Mouse (Mus musculus): ENCODE measurements around the gene Nr2c2ap. TPM values are rescaled to one million over a fixed set of nuclear protein-coding genes. Genes with fewer than 3 reads are reported as not detected.
A peak's percentile ranks its signal among the peaks of the same experiment; 100 is the strongest.

Gene Nr2c2ap
- polyA plus RNA-seq, 1 experiment from 2014 or later, result 32.0 TPM

- Histone ChIP-seq H3K27ac (ENCODE audit: low read length) (no peak overlapping the region), H3K9me3 (ENCODE audit: low read length) (no peaks in the 10 kb centered on the region), H3K27me3 (replicated peaks; ENCODE audit: insufficient read depth, low read length) (peaks cover 19% of the 10 kb centered on the region; the same call in 1 of the 2 replicates), H3K4me3 (ENCODE audit: low read depth, low read length) (no peak overlapping the region), H3K4me1 (ENCODE audit: insufficient read depth, low read depth, low read length) (no peaks in the 10 kb centered on the region), H3K9ac (replicated peaks; ENCODE audit: low read depth) (no peak overlapping the region), H3K4me2 (replicated peaks; ENCODE audit: low read depth, low read length) (no peak overlapping the region), H3K36me3 (ENCODE audit: insufficient read depth, low read length) (no peaks in the 10 kb centered on the region)
- peak; percentile 47 for DNase-seq (ENCODE audit: low spot score)
- TF ChIP-seq CTCF (IDR thresholded peaks at IDR 0.05) (no peak), EP300 (IDR thresholded peaks at IDR 0.05) (no peak)
- WGBS, result 7% methylated on average over 9 of the region's 9 CpGs
- ATAC-seq, result no peak
Observed at GRCm38 (mm10) chr8:70117611-70118010, 13.5 kb upstream of the Nr2c2ap start.

- Histone ChIP-seq H3K27ac (ENCODE audit: low read length) (no peak overlapping the region), H3K4me1 (ENCODE audit: insufficient read depth, low read depth, low read length) (no peaks in the 10 kb centered on the region), H3K9ac (replicated peaks; ENCODE audit: low read depth) (no peak overlapping the region), H3K4me3 (ENCODE audit: low read depth, low read length) (no peak overlapping the region), H3K36me3 (ENCODE audit: insufficient read depth, low read length) (no peaks in the 10 kb centered on the region), H3K27me3 (replicated peaks; ENCODE audit: insufficient read depth, low read length) (peaks cover 10% of the 10 kb centered on the region; the same call in 1 of the 2 replicates), H3K4me2 (replicated peaks; ENCODE audit: low read depth, low read length) (no peak overlapping the region), H3K9me3 (ENCODE audit: low read length) (no peaks in the 10 kb centered on the region)
- no peak for TF ChIP-seq CTCF (IDR thresholded peaks at IDR 0.05)
- no peak for TF ChIP-seq EP300 (IDR thresholded peaks at IDR 0.05)
- WGBS, result 13% methylated on average over 17 of the region's 17 CpGs
- ATAC-seq (no peak), DNase-seq (ENCODE audit: low spot score) (no peak)
Observed at GRCm38 (mm10) chr8:70118726-70119700, 12.1 kb upstream of the Nr2c2ap start.

GRCm38 (mm10) chr8:70120667-70121066 lies 10.5 kb upstream of the Nr2c2ap start, which contains the start of gene Ncan:
Gene Ncan, minus strand, starts transcription at chr8:70120873.
- H3K4me3 ChIP-seq (ENCODE audit: low read depth, low read length), result no peak within 1 kb of the TSS
- no peaks in the 10 kb centered on the region for H3K4me1 ChIP-seq (ENCODE audit: insufficient read depth, low read depth, low read length)
- WGBS, result 2% methylated on average over 19 of the region's 19 CpGs
- no peaks in the 10 kb centered on the region for H3K36me3 ChIP-seq (ENCODE audit: insufficient read depth, low read length)
- H3K27me3 ChIP-seq (replicated peaks; ENCODE audit: insufficient read depth, low read length), result peaks cover 10% of the 10 kb centered on the region; the same call in 1 of the 2 replicates
- H3K4me2 ChIP-seq (replicated peaks; ENCODE audit: low read depth, low read length), result no peak within 1 kb of the TSS
- no peak within 1 kb of the TSS for H3K27ac ChIP-seq (ENCODE audit: low read length)
- peak; percentile 47 for DNase-seq (ENCODE audit: low spot score)
- no peak within 1 kb of the TSS for H3K9ac ChIP-seq (replicated peaks; ENCODE audit: low read depth)
- ATAC-seq, result no peak
- no peaks in the 10 kb centered on the region for H3K9me3 ChIP-seq (ENCODE audit: low read length)
- TF ChIP-seq CTCF (IDR thresholded peaks at IDR 0.05) (no peak), EP300 (IDR thresholded peaks at IDR 0.05) (no peak)

- Histone ChIP-seq H3K4me3 (ENCODE audit: low read depth, low read length) (no peak overlapping the region), H3K9ac (replicated peaks; ENCODE audit: low read depth) (no peak overlapping the region), H3K9me3 (ENCODE audit: low read length) (no peaks in the 10 kb centered on the region), H3K27ac (ENCODE audit: low read length) (no peak overlapping the region), H3K36me3 (ENCODE audit: insufficient read depth, low read length) (no peaks in the 10 kb centered on the region), H3K27me3 (replicated peaks; ENCODE audit: insufficient read depth, low read length) (peaks cover 8% of the 10 kb centered on the region; the same call in 1 of the 2 replicates), H3K4me1 (ENCODE audit: insufficient read depth, low read depth, low read length) (no peaks in the 10 kb centered on the region), H3K4me2 (replicated peaks; ENCODE audit: low read depth, low read length) (no peak overlapping the region)
- no peak for TF ChIP-seq EP300 (IDR thresholded peaks at IDR 0.05)
- peak; percentile 64 for TF ChIP-seq CTCF (IDR thresholded peaks at IDR 0.05)
- WGBS, result 49% methylated on average over 2 of the region's 2 CpGs
- DNase-seq (ENCODE audit: low spot score) (no peak), ATAC-seq (no peak)
Observed at GRCm38 (mm10) chr8:70122863-70123262, 8.3 kb upstream of the Nr2c2ap start.

GRCm38 (mm10) chr8:70124992-70125391 lies 6.1 kb upstream of the Nr2c2ap start:
- 59% methylated on average over 8 of the region's 8 CpGs for WGBS
- Histone ChIP-seq H3K27ac (ENCODE audit: low read length) (no peak overlapping the region), H3K4me1 (ENCODE audit: insufficient read depth, low read depth, low read length) (no peaks in the 10 kb centered on the region), H3K36me3 (ENCODE audit: insufficient read depth, low read length) (no peaks in the 10 kb centered on the region), H3K4me3 (ENCODE audit: low read depth, low read length) (no peak overlapping the region), H3K4me2 (replicated peaks; ENCODE audit: low read depth, low read length) (no peak overlapping the region), H3K27me3 (replicated peaks; ENCODE audit: insufficient read depth, low read length) (peaks cover 6% of the 10 kb centered on the region; the same call in 1 of the 2 replicates), H3K9ac (replicated peaks; ENCODE audit: low read depth) (no peak overlapping the region), H3K9me3 (ENCODE audit: low read length) (no peaks in the 10 kb centered on the region)
- DNase-seq (ENCODE audit: low spot score) (no peak), ATAC-seq (no peak)
- TF ChIP-seq CTCF (IDR thresholded peaks at IDR 0.05) (no peak), EP300 (IDR thresholded peaks at IDR 0.05) (no peak)

- TF ChIP-seq EP300 (IDR thresholded peaks at IDR 0.05), result no peak
- no peak for TF ChIP-seq CTCF (IDR thresholded peaks at IDR 0.05)
- H3K9ac ChIP-seq (replicated peaks; ENCODE audit: low read depth), result no peak overlapping the region
- no peak for ATAC-seq
- no peaks in the 10 kb centered on the region for H3K27me3 ChIP-seq (replicated peaks; ENCODE audit: insufficient read depth, low read length)
- no peaks in the 10 kb centered on the region for H3K9me3 ChIP-seq (ENCODE audit: low read length)
- no peak overlapping the region for H3K27ac ChIP-seq (ENCODE audit: low read length)
- WGBS, result 54% methylated on average over 3 of the region's 3 CpGs
- no peak overlapping the region for H3K4me3 ChIP-seq (ENCODE audit: low read depth, low read length)
- no peak overlapping the region for H3K4me2 ChIP-seq (replicated peaks; ENCODE audit: low read depth, low read length)
- DNase-seq (ENCODE audit: low spot score), result no peak
- H3K4me1 ChIP-seq (ENCODE audit: insufficient read depth, low read depth, low read length), result no peaks in the 10 kb centered on the region
- H3K36me3 ChIP-seq (ENCODE audit: insufficient read depth, low read length), result no peaks in the 10 kb centered on the region
Observed at GRCm38 (mm10) chr8:70128435-70128834, 2.7 kb upstream of the Nr2c2ap start.
